Mouse (Mus musculus) left cerebral cortex, adult 6 months (tissue): ENCODE results near the gene Olfr1297. TPM values are rescaled to one million over a fixed set of nuclear protein-coding genes. Genes with fewer than 3 reads are reported as not detected.

Experiments
- long read RNA-seq, 2 experiments: library from polyadenylated mRNA; unstranded; transcript quantifications; one replicate each; pipeline ENCODE4 v2.0.0; 2019 to 2020
- polyA plus RNA-seq: library from polyadenylated mRNA; unstranded; fragments of <200 nt; fragmentation: Nextera tagmentation; gene quantifications from 2 replicates; pipeline ENCODE4 v1.2.3, GENCODE M21; 2021

Gene Olfr1297
- polyA plus RNA-seq = 0.01 TPM in 1 of 2 replicates, not detected in the other
- long read RNA-seq, experiment 1 = 0 reads
- long read RNA-seq, experiment 2 = 0 reads

GRCm38 (mm10) chr2:111626397-111626796, at the start of gene Olfr1297:
TSS of gene Olfr1297 (minus strand) at chr2:111626497.

GRCm38 (mm10) chr2:111661119-111661518, 34.8 kb upstream of the Olfr1297 start, which contains the start of gene Olfr1299:
TSS of gene Olfr1299 (plus strand) at chr2:111661419.

GRCm38 (mm10) chr2:111649101-111649500, 22.8 kb upstream of the Olfr1297 start, which contains the start of gene Olfr1298:
TSS of gene Olfr1298 (minus strand) at chr2:111649201.

GRCm38 (mm10) chr2:111569581-111569980, 56.7 kb downstream of the Olfr1297 start, which contains the start of gene Olfr1295:
TSS of gene Olfr1295 (minus strand) at chr2:111569681.

Other genes starting within 250 kb of the Olfr1297 start
- not detected in 2 replicates for gene Olfr1286, start 203.4 kb downstream of the Olfr1297 start, polyA plus RNA-seq
- gene Olfr1287, start 177.4 kb downstream of the Olfr1297 start, polyA plus RNA-seq = not detected in 2 replicates
- gene Olfr1288, start 152.4 kb downstream of the Olfr1297 start, polyA plus RNA-seq = not detected in 2 replicates
- not detected in 2 replicates for gene Olfr1289, start 145.7 kb downstream of the Olfr1297 start, polyA plus RNA-seq
- not detected in 2 replicates for gene Olfr1290, start 132.7 kb downstream of the Olfr1297 start, polyA plus RNA-seq
- not detected in 2 replicates for gene Olfr1291-ps1, start 129.3 kb downstream of the Olfr1297 start, polyA plus RNA-seq
- gene Olfr1293-ps, start 101.3 kb downstream of the Olfr1297 start, polyA plus RNA-seq = not detected in 2 replicates
- gene Olfr1294, start 86.2 kb downstream of the Olfr1297 start, polyA plus RNA-seq = not detected in 2 replicates
- not detected in 2 replicates for gene Olfr1295, start 56.8 kb downstream of the Olfr1297 start, polyA plus RNA-seq
- gene Olfr1298, start 22.7 kb upstream of the Olfr1297 start, polyA plus RNA-seq = not detected in 2 replicates
- not detected in 2 replicates for gene Olfr1299, start 34.9 kb upstream of the Olfr1297 start, polyA plus RNA-seq
- not detected in 2 replicates for gene Olfr1301, start 124.5 kb upstream of the Olfr1297 start, polyA plus RNA-seq
- not detected in 2 replicates for gene Olfr1302, start 150.9 kb upstream of the Olfr1297 start, polyA plus RNA-seq
- gene Olfr1303, start 193.8 kb upstream of the Olfr1297 start, polyA plus RNA-seq = not detected in 2 replicates